Comparison of ENCODE assay signal across 8 mouse cellular contexts in the genomic region with DNA sequence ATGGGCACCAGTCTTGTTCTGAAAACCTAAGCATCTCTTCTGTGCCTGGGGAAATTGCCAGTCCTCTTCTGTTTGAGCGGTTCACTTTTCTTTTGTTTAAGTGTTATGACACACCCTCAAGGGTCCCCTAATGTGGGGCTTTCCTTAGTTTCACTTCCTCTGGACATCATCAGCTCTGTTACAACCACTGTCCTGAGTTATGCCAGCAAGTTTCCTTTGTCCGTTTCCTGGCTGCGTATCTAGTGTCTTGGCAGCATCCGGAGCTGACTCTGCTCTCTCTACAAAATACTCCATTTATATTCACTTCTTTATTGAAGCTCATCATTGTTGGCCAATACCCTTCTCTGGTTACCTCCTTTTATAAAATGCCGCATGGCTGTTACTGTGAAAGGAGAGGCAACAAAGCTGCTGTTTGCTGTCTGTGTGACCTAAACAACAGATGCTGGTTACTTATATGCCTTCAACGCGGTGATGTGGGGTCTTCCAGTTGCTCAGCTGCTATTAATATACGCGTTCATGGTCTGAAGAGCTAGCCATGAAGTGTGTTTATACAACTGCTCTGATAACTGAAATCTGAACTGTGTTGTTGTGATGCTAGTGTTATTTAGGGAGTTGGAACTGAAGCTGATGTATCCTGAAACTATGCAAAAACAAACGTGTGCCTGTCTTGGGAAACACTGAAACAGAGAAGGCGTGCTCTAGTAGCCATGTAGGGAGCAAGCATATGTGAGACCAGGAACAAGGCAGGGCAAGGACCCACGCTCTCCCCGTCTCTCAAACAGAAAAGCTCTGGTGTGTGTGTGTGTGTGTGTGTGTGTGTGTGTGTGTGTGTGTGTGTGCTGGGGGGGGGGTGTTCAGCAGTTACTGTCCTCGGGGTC.
A peak's percentile ranks its signal among the peaks of the same experiment; 100 is the strongest.
DNase-seq lines count a peak whose midpoint lies in the region; ATAC-seq and TF ChIP-seq lines count a peak whose summit lies in the region.

No protein-coding gene starts in this region.

- no peaks in the 10 kb centered on the region for H3K27me3 ChIP-seq in spleen, adult 2 months (ENCODE audit: control insufficient read depth, insufficient read depth, low read length)
- no peaks in the 10 kb centered on the region for H3K27me3 ChIP-seq in hindbrain, embryonic 13.5 days
- H3K27me3 ChIP-seq in stomach, postnatal 0 days (ENCODE audit: control insufficient read depth, insufficient read depth, low read length), result no peaks in the 10 kb centered on the region

- H3K36me3 ChIP-seq in spleen, adult 2 months (ENCODE audit: control insufficient read depth, insufficient read depth, low read length), result 0 out of 2 replicates have a peak, but pooled peaks cover 2% of the 10 kb centered on the region
- 0 out of 2 replicates have a peak, but pooled peaks cover 11% of the 10 kb centered on the region for H3K36me3 ChIP-seq in hindbrain, embryonic 13.5 days
- no peaks in the 10 kb centered on the region for H3K36me3 ChIP-seq in stomach, postnatal 0 days (ENCODE audit: control insufficient read depth, insufficient read depth, low read length)

- WGBS in spleen, adult 2 months, result 59% methylated on average over 14 of the region's 14 CpGs
- WGBS in hindbrain, embryonic 13.5 days, result 34% methylated on average over 13 of the region's 14 CpGs
- 60% methylated on average over 14 of the region's 14 CpGs for WGBS in stomach, postnatal 0 days

- no peak overlapping the region for H3K4me3 ChIP-seq in spleen, adult 2 months (ENCODE audit: extremely low read depth, insufficient read depth, insufficient read length)
- no peak overlapping the region for H3K4me3 ChIP-seq in hindbrain, embryonic 13.5 days
- H3K4me3 ChIP-seq in stomach, postnatal 0 days (ENCODE audit: low read depth, low read length), result no peak overlapping the region

- no peaks in the 10 kb centered on the region for H3K9me3 ChIP-seq in hindbrain, embryonic 13.5 days
- H3K9me3 ChIP-seq in stomach, postnatal 0 days (ENCODE audit: control insufficient read depth, low read length), result no peaks in the 10 kb centered on the region

- ATAC-seq in hindbrain, embryonic 13.5 days (ENCODE audit: low FRiP score), result 0 out of 2 replicates have a peak, but pooled peaks have one; percentile 21
- ATAC-seq in stomach, postnatal 0 days (ENCODE audit: low FRiP score, low TSS enrichment), result no peak; the same call in 1 of the 2 replicates

- peak; percentile 19 to 50 for DNase-seq in spleen, adult 2 months (ENCODE audit: low read depth in 1 of 2, low spot score in 2 of 2)
- DNase-seq in spleen, adult 18-20 months, result no peak
- peak; percentile 53 for DNase-seq in lung, postnatal 10 days
- no peak for DNase-seq in stomach, postnatal 0 days (ENCODE audit: low spot score)
- no peak for DNase-seq in right cerebral cortex, postnatal 36 days (ENCODE audit: low spot score in 2 of 2)
- no peak for DNase-seq in thymus, postnatal 14 days
- no peak for DNase-seq in urinary bladder, postnatal 10 days (ENCODE audit: low spot score)

- H3K9ac ChIP-seq in hindbrain, embryonic 13.5 days, result peak overlapping the region; percentile 29; the same call in 1 of the 2 replicates
- H3K9ac ChIP-seq in stomach, postnatal 0 days (ENCODE audit: low read length), result no peak overlapping the region

- no peak for TF ChIP-seq EP300 in stomach, postnatal 0 days (optimal IDR thresholded peaks at IDR 0.05)

- no peak for TF ChIP-seq POLR2A in spleen, adult 2 months (IDR thresholded peaks at IDR 0.05; ENCODE audit: low read depth, low read length)

- 0 out of 2 replicates have a peak overlapping the region, but pooled peaks have one; percentile 4 for H3K4me2 ChIP-seq in hindbrain, embryonic 13.5 days
- no peak overlapping the region for H3K4me2 ChIP-seq in stomach, postnatal 0 days (replicated peaks; ENCODE audit: low read depth)

- H3K27ac ChIP-seq in spleen, adult 2 months (ENCODE audit: insufficient read depth, low read length), result 0 out of 2 replicates have a peak overlapping the region, but pooled peaks have one; percentile 10
- H3K27ac ChIP-seq in hindbrain, embryonic 13.5 days, result peak overlapping the region; percentile 78
- H3K27ac ChIP-seq in stomach, postnatal 0 days (replicated peaks), result no peak overlapping the region

- no peak for TF ChIP-seq CTCF in spleen, adult 2 months (IDR thresholded peaks at IDR 0.05; ENCODE audit: extremely low read depth, insufficient read depth, insufficient read length, insufficient replicate concordance)
- TF ChIP-seq CTCF in stomach, postnatal 0 days (IDR thresholded peaks at IDR 0.05; ENCODE audit: low read depth), result no peak

- peaks cover 14% of the 10 kb centered on the region for H3K4me1 ChIP-seq in spleen, adult 2 months (ENCODE audit: control insufficient read depth, insufficient read depth, insufficient read length)
- H3K4me1 ChIP-seq in hindbrain, embryonic 13.5 days (replicated peaks), result peaks cover 33% of the 10 kb centered on the region
- H3K4me1 ChIP-seq in stomach, postnatal 0 days (replicated peaks; ENCODE audit: control insufficient read depth, insufficient read depth), result no peaks in the 10 kb centered on the region

Comparison
In these comparisons a context has a peak if more than half of its experiments do, and no peak if none do; other contexts are left out.
1. DNase-seq: peak in spleen, adult 2 months (2 of 2) and lung, postnatal 10 days (single experiment); none in spleen, adult 18-20 months (0 of 2), stomach, postnatal 0 days (single experiment), right cerebral cortex, postnatal 36 days (0 of 2), thymus, postnatal 14 days (single experiment) and urinary bladder, postnatal 10 days (single experiment).